Mouse (Mus musculus) midbrain, embryonic 13.5 days (tissue): ENCODE results near the gene Otp. TPM values are rescaled to one million over a fixed set of nuclear protein-coding genes. Genes with fewer than 3 reads are reported as not detected.
A peak's percentile ranks its signal among the peaks of the same experiment; 100 is the strongest.

ENCODE experiments used
- ATAC-seq: fragments of 200-750 bp; cut with Nextera tagmentation; 2 replicates; pipeline ENCODE4 v1.8.0; 2017; ENCODE audit warnings: mild to moderate bottlenecking, moderate TSS enrichment, moderate library complexity
- H3K27ac ChIP-seq: fragments of 300-500 bp; sonication (generic); 2 replicates; pipeline ENCODE4 v1.5.1; 2015; ENCODE audit warnings: inconsistent platforms, mild to moderate bottlenecking, moderate library complexity
- H3K27me3 ChIP-seq: fragments of 300-500 bp; sonication (generic); 2 replicates; pipeline ENCODE4 v1.6.1; 2015; ENCODE audit warnings: mild to moderate bottlenecking, inconsistent platforms
- H3K36me3 ChIP-seq: fragments of 300-500 bp; sonication (generic); 2 replicates; pipeline ENCODE4 v1.6.1; 2015; ENCODE audit warnings: mild to moderate bottlenecking, inconsistent platforms
- H3K4me1 ChIP-seq: fragments of 300-500 bp; sonication (generic); replicated peaks from 2 replicates; pipeline ENCODE4 v1.6.1; 2015; ENCODE audit warnings: inconsistent platforms
- H3K4me2 ChIP-seq: fragments of 300-500 bp; sonication (generic); replicated peaks from 2 replicates; pipeline ENCODE4 v1.6.1; 2015; ENCODE audit warnings: moderate library complexity, mild to moderate bottlenecking, inconsistent platforms
- H3K4me3 ChIP-seq: fragments of 300-500 bp; sonication (generic); replicated peaks from 2 replicates; pipeline ENCODE4 v1.5.1; 2015; ENCODE audit warnings: mild to moderate bottlenecking, inconsistent platforms
- H3K9ac ChIP-seq: fragments of 300-500 bp; sonication (generic); replicated peaks from 2 replicates; pipeline ENCODE4 v1.6.1; 2015; ENCODE audit warnings: mild to moderate bottlenecking, inconsistent platforms
- H3K9me3 ChIP-seq: fragments of 300-500 bp; sonication (generic); 2 replicates; pipeline ENCODE4 v1.6.1; 2016; ENCODE audit warnings: mild to moderate bottlenecking, inconsistent platforms
- WGBS: fragments of 180-500 bp; shearing (Covaris S2); methylation state at CpG from one replicate; pipeline ENCODE4 v1.1.7; 2015; 5-methylcytosine and 5-hydroxymethylcytosine counted together
- polyA plus RNA-seq: library from polyadenylated mRNA; unstranded; fragments of >200 nt; fragmentation: Nextera tagmentation; extraction: Ambion mirVana; gene quantifications from 2 replicates; pipeline ENCODE4 v1.2.1, GENCODE M21; 2015

Gene Otp
- polyA plus RNA-seq, 1 experiment from 2014 or later, result 5.4 TPM

DNA sequence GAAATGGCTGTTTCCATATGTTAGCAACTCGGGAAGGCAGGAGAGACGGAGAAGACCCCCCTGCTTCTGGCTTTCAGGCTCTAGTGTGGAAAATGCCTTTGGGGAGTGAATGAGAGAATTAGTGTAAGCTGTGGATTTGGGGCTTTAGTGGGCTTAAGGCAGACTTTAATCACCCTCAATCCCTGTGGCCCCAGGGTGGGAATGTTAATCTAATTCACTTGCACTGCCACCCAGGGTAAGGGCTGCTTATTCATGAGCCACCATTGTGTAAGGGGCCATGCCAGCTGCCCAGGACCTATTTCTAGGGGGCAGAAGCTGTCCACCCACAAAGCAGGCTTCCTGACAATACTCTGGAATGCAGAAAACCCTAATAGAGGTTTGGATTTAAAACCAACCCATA lies 8.5 kb upstream of the Otp start:
- H3K4me3 ChIP-seq, result no peak overlapping the region
- no peaks in the 10 kb centered on the region for H3K9me3 ChIP-seq
- H3K4me2 ChIP-seq, result no peak overlapping the region
- 0% methylated on average over 2 of the region's 2 CpGs for WGBS
- peaks cover 5% of the 10 kb centered on the region; the same call in 1 of the 2 replicates for H3K4me1 ChIP-seq
- peaks cover 98% of the 10 kb centered on the region for H3K27me3 ChIP-seq
- no peak overlapping the region for H3K9ac ChIP-seq
- no peaks in the 10 kb centered on the region for H3K36me3 ChIP-seq
- H3K27ac ChIP-seq, result no peak overlapping the region
- 0 out of 2 replicates have a peak, but pooled peaks have one; percentile 21 for ATAC-seq

DNA sequence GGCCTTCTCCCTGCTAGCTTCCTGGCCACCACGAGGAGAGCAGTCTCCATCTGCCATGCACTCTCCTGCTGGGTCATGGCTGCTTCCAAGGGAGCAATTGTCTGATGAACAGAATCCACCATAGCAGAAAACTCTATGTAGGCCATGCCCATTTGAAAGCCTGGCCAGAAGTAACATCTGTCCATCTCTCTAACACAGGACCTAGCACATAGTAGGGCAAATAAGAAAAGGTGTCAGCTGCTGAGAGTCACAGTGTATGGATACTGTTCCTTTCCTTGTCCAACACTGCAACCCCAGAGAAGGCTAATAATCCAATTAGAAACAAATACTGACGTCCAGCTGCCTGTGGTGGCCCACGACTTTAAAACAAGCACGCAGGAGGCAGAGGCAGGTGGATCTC lies 7.6 kb upstream of the Otp start:
- WGBS, result 32% methylated on average over 4 of the region's 4 CpGs
- H3K36me3 ChIP-seq, result no peaks in the 10 kb centered on the region
- peaks cover 5% of the 10 kb centered on the region; the same call in 1 of the 2 replicates for H3K4me1 ChIP-seq
- no peak for ATAC-seq
- H3K27ac ChIP-seq, result no peak overlapping the region
- no peak overlapping the region for H3K4me3 ChIP-seq
- peaks cover 98% of the 10 kb centered on the region for H3K27me3 ChIP-seq
- H3K9me3 ChIP-seq, result no peaks in the 10 kb centered on the region
- no peak overlapping the region for H3K4me2 ChIP-seq
- H3K9ac ChIP-seq, result no peak overlapping the region

DNA sequence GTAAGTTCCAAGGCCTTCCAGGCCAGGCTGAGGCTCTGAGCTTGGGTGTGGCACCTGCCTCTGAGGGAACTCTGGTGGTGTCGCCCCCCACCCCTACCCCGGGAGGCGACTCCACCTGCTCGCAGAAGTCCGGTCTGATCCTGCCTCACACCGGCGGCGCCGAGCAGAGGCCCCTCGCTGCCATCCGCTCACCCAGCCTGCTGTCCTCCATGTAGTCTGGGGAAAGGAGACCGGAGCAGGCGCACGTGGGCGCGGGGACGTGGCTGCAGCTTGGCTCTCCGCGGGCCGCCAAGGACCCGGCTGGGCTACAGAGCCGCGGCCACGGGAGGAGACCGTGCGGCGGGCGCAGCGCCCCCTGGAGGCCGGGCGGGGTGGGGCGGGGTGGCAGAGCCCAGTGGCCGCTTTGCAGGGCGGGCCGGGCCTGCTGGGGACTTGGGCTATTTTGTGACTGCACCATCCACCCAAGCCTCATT lies 6.9 kb upstream of the Otp start:
- Histone ChIP-seq H3K4me1 (peaks cover 5% of the 10 kb centered on the region; the same call in 1 of the 2 replicates), H3K27ac (no peak overlapping the region), H3K27me3 (peaks cover 98% of the 10 kb centered on the region), H3K36me3 (no peaks in the 10 kb centered on the region), H3K9me3 (no peaks in the 10 kb centered on the region), H3K4me3 (peak overlapping the region; percentile 22), H3K4me2 (peak overlapping the region; percentile 43), H3K9ac (no peak overlapping the region)
- WGBS, result 1% methylated on average over 27 of the region's 35 CpGs
- ATAC-seq, result peak; percentile 88

GRCm38 (mm10) chr13:94869541-94869940 lies 5.9 kb upstream of the Otp start:
- Histone ChIP-seq H3K9me3 (no peaks in the 10 kb centered on the region), H3K27ac (no peak overlapping the region), H3K4me1 (peaks cover 5% of the 10 kb centered on the region; the same call in 1 of the 2 replicates), H3K9ac (no peak overlapping the region), H3K4me2 (no peak overlapping the region), H3K4me3 (no peak overlapping the region), H3K36me3 (no peaks in the 10 kb centered on the region), H3K27me3 (peaks cover 93% of the 10 kb centered on the region)
- ATAC-seq, result no peak
- under 1% methylated on average over 8 of the region's 8 CpGs for WGBS

- H3K9me3 ChIP-seq, result no peaks in the 10 kb centered on the region
- peaks cover 93% of the 10 kb centered on the region for H3K27me3 ChIP-seq
- WGBS, result 5% methylated on average over 9 of the region's 9 CpGs
- no peak overlapping the region for H3K4me3 ChIP-seq
- H3K36me3 ChIP-seq, result no peaks in the 10 kb centered on the region
- H3K9ac ChIP-seq, result no peak overlapping the region
- H3K4me2 ChIP-seq, result no peak overlapping the region
- H3K27ac ChIP-seq, result no peak overlapping the region
- H3K4me1 ChIP-seq, result peaks cover 7% of the 10 kb centered on the region; the same call in 1 of the 2 replicates
- ATAC-seq, result no peak
Measured at GRCm38 (mm10) chr13:94870071-94870460, 5.3 kb upstream of the Otp start.

GRCm38 (mm10) chr13:94870461-94871186 lies 4.8 kb upstream of the Otp start:
- Histone ChIP-seq H3K9me3 (no peaks in the 10 kb centered on the region), H3K4me2 (no peak overlapping the region), H3K36me3 (no peaks in the 10 kb centered on the region), H3K27me3 (peaks cover 93% of the 10 kb centered on the region), H3K4me3 (no peak overlapping the region), H3K4me1 (peaks cover 11% of the 10 kb centered on the region; the same call in 1 of the 2 replicates), H3K27ac (no peak overlapping the region), H3K9ac (no peak overlapping the region)
- WGBS, result 1% methylated on average over 21 of the region's 21 CpGs
- ATAC-seq, result no peak

DNA sequence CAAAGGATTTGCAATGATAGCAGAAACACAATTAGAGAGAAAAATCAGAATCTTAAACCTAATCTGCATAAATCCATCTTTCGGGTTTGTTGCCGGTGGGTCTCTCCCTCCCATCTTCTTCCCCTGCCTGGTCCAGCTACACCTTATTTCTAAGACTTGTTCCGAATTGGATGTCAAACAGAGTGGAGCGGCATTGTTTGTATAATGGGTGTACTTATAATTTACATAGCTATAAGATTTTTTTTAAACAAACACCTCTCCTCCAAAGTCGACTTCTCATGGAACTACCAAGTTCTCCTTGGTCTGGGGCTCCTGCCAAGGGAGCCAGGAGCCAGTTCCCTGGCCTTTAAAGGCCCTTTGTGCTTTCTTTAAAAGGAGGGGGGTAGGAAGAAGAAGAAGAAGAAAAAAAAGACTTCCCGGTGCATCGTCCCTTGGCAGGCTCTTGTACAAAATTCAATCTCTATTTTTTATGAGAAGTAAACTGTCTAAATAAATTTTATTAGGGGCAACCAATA lies 3.5 kb upstream of the Otp start:
- WGBS, result 1% methylated on average over 7 of the region's 7 CpGs
- Histone ChIP-seq H3K4me3 (no peak overlapping the region), H3K36me3 (no peaks in the 10 kb centered on the region), H3K4me2 (no peak overlapping the region), H3K27ac (no peak overlapping the region), H3K9ac (no peak overlapping the region), H3K27me3 (peaks cover 92% of the 10 kb centered on the region), H3K4me1 (peaks cover 11% of the 10 kb centered on the region; the same call in 1 of the 2 replicates), H3K9me3 (no peaks in the 10 kb centered on the region)
- ATAC-seq, result no peak

DNA sequence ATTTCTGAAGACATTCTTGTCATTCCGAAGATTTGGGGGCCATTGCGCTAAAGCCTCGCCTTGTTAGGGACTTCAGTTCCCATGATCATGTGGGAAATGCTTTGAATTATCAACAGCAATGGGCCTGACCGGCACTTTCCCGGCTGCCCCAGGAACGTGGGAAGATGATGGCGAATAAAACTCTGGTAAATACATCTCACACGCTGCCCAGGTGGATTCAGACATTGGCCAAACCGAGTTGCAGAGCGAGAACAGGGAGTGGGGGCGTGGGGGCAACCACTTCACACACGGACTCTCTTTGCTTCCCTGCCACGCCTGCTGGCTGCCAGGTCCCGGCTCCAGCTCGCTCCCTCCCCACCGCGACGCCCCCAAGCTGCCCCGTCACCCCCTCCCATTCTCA lies 3.0 kb upstream of the Otp start:
- Histone ChIP-seq H3K4me1 (peaks cover 11% of the 10 kb centered on the region; the same call in 1 of the 2 replicates), H3K27ac (no peak overlapping the region), H3K9me3 (no peaks in the 10 kb centered on the region), H3K27me3 (peaks cover 92% of the 10 kb centered on the region), H3K9ac (no peak overlapping the region), H3K4me3 (no peak overlapping the region), H3K36me3 (no peaks in the 10 kb centered on the region), H3K4me2 (no peak overlapping the region)
- WGBS, result under 1% methylated on average over 19 of the region's 19 CpGs
- ATAC-seq, result no peak

GRCm38 (mm10) chr13:94873111-94874038 lies 2.0 kb upstream of the Otp start:
- ATAC-seq, result peak; percentile 10; the same call in 1 of the 2 replicates
- Histone ChIP-seq H3K27ac (peak overlapping the region; percentile 26), H3K9me3 (no peaks in the 10 kb centered on the region), H3K4me2 (peak overlapping the region; percentile 25; the same call in 1 of the 2 replicates), H3K4me1 (peaks cover 11% of the 10 kb centered on the region; the same call in 1 of the 2 replicates), H3K36me3 (no peaks in the 10 kb centered on the region), H3K27me3 (peaks cover 92% of the 10 kb centered on the region), H3K9ac (0 out of 2 replicates have a peak overlapping the region, but pooled peaks have one; percentile 10), H3K4me3 (peak overlapping the region; percentile 8; the same call in 1 of the 2 replicates)
- WGBS, result under 1% methylated on average over 54 of the region's 54 CpGs

- peaks cover 86% of the 10 kb centered on the region for H3K27me3 ChIP-seq
- H3K4me3 ChIP-seq, result no peak overlapping the region
- H3K36me3 ChIP-seq, result no peaks in the 10 kb centered on the region
- H3K4me2 ChIP-seq, result no peak overlapping the region
- no peak overlapping the region for H3K9ac ChIP-seq
- WGBS, result under 1% methylated on average over 8 of the region's 8 CpGs
- no peaks in the 10 kb centered on the region for H3K9me3 ChIP-seq
- H3K27ac ChIP-seq, result 0 out of 2 replicates have a peak overlapping the region, but pooled peaks have one; percentile 26
- peaks cover 6% of the 10 kb centered on the region; the same call in 1 of the 2 replicates for H3K4me1 ChIP-seq
- ATAC-seq, result no peak
Measured at GRCm38 (mm10) chr13:94874039-94874425, 1.4 kb upstream of the Otp start.

DNA sequence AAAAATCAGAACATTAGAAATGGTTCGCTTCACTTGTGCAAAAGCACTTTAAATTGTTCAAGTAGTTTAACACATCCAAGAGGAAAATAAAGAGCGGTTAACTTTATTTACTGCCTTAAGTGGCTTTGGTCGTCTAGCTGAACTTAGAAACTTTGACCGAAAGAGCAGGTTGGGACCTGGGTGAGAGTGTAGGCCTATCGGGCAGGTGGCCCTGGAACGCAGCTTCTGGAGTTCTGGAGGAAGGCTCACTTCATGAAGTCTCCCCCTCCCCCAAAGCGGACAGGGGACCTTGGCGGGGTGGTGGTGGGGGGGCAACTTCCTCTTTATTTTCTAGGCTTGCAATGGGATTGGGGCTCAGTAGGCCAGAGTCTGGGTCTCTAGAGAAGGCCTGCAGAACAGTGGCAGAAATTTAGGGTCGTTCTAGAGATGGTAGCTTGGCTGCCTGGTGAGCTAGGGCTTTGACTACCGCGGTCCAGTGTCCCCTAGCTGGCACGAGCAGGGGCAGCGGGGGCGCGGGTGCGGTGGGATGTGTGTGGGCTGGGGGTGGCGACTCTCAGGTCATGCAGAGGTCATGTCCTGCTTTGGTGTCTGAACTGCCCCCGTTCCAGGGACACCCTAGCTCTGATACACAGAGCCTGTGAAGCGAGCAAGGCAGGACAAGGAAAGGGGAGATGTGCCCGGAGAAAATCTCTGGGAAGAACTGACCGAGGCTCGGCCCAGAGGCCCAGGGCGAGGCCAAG lies 576 bp upstream of the Otp start:
- peaks cover 81% of the 10 kb centered on the region for H3K27me3 ChIP-seq
- ATAC-seq, result peak; percentile 58
- under 1% methylated on average over 23 of the region's 23 CpGs for WGBS
- H3K27ac ChIP-seq, result no peak overlapping the region
- H3K4me2 ChIP-seq, result no peak overlapping the region
- no peaks in the 10 kb centered on the region for H3K9me3 ChIP-seq
- peaks cover 6% of the 10 kb centered on the region; the same call in 1 of the 2 replicates for H3K4me1 ChIP-seq
- no peaks in the 10 kb centered on the region for H3K36me3 ChIP-seq
- no peak overlapping the region for H3K4me3 ChIP-seq
- no peak overlapping the region for H3K9ac ChIP-seq
